Mouse (Mus musculus) olfactory bulb, adult 2 months (tissue): ENCODE data around the gene Pias4. TPM values are rescaled to one million over a fixed set of nuclear protein-coding genes. Genes with fewer than 3 reads are reported as not detected.

Experiments used
- H3K27ac ChIP-seq: fragments of 200-500 bp; 2 replicates; pipeline ENCODE4 v1.5.1; 2012; ENCODE audit warnings: low read depth, low read length; ENCODE audit not compliant: insufficient read depth
- H3K4me1 ChIP-seq: fragments of 200-500 bp; 2 replicates; pipeline ENCODE4 v1.6.1; 2012; ENCODE audit warnings: low read length; ENCODE audit not compliant: control insufficient read depth, insufficient read depth
- H3K4me3 ChIP-seq: fragments of 200-500 bp; 2 replicates; pipeline ENCODE4 v1.5.1; 2012; ENCODE audit warnings: mild to moderate bottlenecking, low read depth, low read length, moderate library complexity; ENCODE audit not compliant: insufficient read depth
- CTCF ChIP-seq: fragments of 200-500 bp; IDR thresholded peaks from 2 replicates; pipeline ENCODE4 v1.5.1; 2012; ENCODE audit warnings: low read depth, mild to moderate bottlenecking, low read length, moderate library complexity; ENCODE audit not compliant: insufficient read depth
- POLR2A ChIP-seq: fragments of 200-500 bp; IDR thresholded peaks from 2 replicates; pipeline ENCODE4 v1.6.1; 2012; ENCODE audit warnings: mild to moderate bottlenecking, low read depth, low read length, moderate library complexity; ENCODE audit not compliant: insufficient read depth
- WGBS: fragments of 180-500 bp; shearing (Covaris S2); methylation state at CpG from one replicate; pipeline ENCODE4 v1.1.7; 2018; 5-methylcytosine and 5-hydroxymethylcytosine counted together
- polyA plus RNA-seq: library from polyadenylated mRNA; stranded (reverse); fragments of >200 nt; gene quantifications from 2 replicates; pipeline ENCODE4 v1.2.4, GENCODE M21; 2012; ENCODE audit warnings: low replicate concordance; ENCODE audit not compliant: missing spikeins, insufficient read depth, insufficient read length

Pias4 gene
- polyA plus RNA-seq, 1 experiment, result not detected

DNA sequence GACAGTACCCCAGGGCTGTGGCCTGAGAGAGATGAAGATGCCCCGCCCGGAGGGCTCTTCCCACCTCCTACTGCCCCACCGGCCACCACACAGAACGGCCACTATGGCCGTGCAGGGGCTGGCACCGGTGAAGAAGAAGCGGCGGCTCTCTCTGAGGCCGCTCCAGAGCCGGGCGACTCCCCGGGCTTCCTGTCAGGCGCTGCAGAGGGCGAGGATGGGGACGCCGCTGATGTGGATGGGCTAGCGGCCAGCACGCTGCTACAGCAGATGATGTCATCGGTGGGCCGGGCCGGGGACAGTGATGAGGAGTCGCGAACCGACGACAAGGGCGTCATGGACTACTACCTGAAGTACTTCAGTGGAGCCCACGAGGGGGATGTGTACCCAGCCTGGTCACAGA, 23.1 kb downstream of the Pias4 start:
- Histone ChIP-seq H3K4me1 (peaks cover 71% of the 10 kb centered on the region), H3K4me3 (no peak overlapping the region), H3K27ac (no peak overlapping the region)
- no peak for TF ChIP-seq POLR2A
- no peak for TF ChIP-seq CTCF
- WGBS, result 84% methylated on average over 27 of the region's 27 CpGs

GRCm38 (mm10) chr10:81143845-81144437, 23.8 kb downstream of the Pias4 start:
- no peak overlapping the region for H3K27ac ChIP-seq
- H3K4me1 ChIP-seq, result peaks cover 78% of the 10 kb centered on the region
- TF ChIP-seq CTCF (no peak), POLR2A (no peak)
- whole genome bisulfite sequencing, result 94% methylated on average over 52 of the region's 52 CpGs
- H3K4me3 ChIP-seq, result no peak overlapping the region

DNA sequence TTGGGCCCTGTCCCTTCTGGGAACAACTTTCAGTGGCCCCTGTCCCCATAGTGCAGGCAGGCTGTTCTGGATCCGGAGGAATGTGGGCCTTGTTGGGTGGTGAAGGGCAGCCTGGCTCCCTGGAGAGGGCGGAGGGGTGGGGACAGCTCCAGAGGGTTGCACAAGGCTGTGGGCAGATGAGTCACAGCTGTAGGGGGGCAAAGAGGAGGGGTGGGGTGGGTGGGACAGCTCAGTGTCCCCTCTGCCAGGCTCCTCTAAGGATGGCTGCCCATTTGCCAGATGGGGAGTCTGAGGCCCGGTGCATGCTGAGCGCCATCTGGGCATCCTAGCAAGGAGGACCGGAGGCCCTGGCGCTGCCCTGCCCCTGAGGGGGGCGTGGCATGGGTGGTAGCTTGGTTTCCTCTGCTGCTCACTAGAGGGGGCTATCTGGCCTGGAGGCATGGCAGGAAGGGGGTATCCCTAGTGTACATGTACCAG, 24.5 kb downstream of the Pias4 start:
- Histone ChIP-seq H3K4me3 (no peak overlapping the region), H3K27ac (no peak overlapping the region), H3K4me1 (peaks cover 84% of the 10 kb centered on the region)
- 58% methylated on average over 7 of the region's 7 CpGs for whole genome bisulfite sequencing
- TF ChIP-seq CTCF (no peak), POLR2A (no peak)

DNA sequence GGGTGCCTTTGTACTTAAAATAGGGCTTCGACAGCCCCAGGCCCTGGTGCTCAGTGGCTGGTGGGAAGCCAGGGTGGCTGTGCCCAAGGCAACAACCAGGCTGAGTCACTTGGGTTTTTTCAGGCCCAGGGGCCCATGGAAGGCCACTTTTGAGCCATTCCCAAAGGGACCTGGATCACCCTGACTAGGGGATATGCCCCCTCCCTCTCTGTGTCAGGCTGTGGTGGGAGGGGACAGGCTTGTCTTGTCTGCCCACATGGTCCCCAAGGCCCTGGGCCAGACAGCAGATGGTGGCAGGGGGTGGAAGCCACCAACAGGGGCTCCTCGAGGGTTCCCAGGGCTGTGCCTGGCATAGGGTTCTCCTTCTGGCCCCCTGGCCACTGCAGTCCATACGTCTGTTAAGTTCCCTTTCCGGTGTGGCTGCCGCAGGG, 25.2 kb downstream of the Pias4 start:
- WGBS, result 37% methylated on average over 5 of the region's 5 CpGs
- H3K4me1 ChIP-seq, result peaks cover 84% of the 10 kb centered on the region
- no peak overlapping the region; the same call in 1 of the 2 replicates for H3K27ac ChIP-seq
- no peak overlapping the region for H3K4me3 ChIP-seq
- no peak for TF ChIP-seq POLR2A
- TF ChIP-seq CTCF, result no peak

- WGBS, result 76% methylated on average over 7 of the region's 7 CpGs
- TF ChIP-seq CTCF (no peak), POLR2A (no peak)
- Histone ChIP-seq H3K27ac (no peak overlapping the region; the same call in 1 of the 2 replicates), H3K4me1 (peaks cover 78% of the 10 kb centered on the region), H3K4me3 (no peak overlapping the region)
Measured at GRCm38 (mm10) chr10:81141455-81142210, 26.1 kb downstream of the Pias4 start.

DNA sequence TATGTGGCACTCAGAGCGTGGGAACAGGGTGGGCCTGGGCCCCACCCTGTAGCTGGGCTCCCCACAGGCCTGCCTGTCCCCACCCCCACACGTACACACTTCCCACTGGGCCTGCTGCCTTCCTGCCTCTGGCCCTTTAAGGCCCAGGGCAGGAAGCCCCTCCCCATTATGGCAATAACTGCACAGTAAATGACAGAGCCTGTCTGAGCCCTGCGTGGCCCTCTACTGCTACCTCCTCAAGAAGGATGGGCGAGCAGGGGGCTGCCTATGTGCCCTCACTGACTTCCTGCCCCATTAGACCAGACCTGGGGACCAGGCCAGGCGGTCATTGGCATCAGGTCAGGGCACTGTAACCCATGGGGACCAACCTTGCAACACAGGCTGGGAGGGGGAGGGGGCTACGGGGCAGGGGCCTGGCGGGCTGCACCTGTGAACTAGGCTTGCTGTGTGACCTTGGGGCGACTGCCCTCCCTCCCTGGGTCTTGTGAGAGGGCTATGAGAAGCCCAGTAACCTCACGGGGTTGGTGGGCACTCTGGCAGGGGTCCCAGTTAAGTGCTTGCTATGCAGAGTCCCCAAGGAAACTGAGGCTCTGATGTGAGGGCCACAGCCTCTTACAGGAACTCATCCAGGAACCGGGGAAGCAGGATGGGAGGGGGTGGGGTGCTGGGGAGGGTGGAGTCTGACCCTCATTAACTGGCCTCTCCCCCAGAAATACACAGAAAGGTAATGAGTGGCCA, 26.8 kb downstream of the Pias4 start:
- H3K27ac ChIP-seq, result no peak overlapping the region
- H3K4me3 ChIP-seq, result peak overlapping the region; percentile 16
- H3K4me1 ChIP-seq, result peaks cover 70% of the 10 kb centered on the region
- TF ChIP-seq CTCF, result no peak
- TF ChIP-seq POLR2A, result no peak
- WGBS, result 36% methylated on average over 10 of the region's 10 CpGs

- TF ChIP-seq POLR2A (no peak), CTCF (no peak)
- Histone ChIP-seq H3K27ac (no peak overlapping the region), H3K4me3 (0 out of 2 replicates have a peak overlapping the region, but pooled peaks have one; percentile 80), H3K4me1 (peaks cover 69% of the 10 kb centered on the region)
- WGBS, result 44% methylated on average over 8 of the region's 8 CpGs
Measured at GRCm38 (mm10) chr10:81140005-81140404, 27.7 kb downstream of the Pias4 start.

GRCm38 (mm10) chr10:81139529-81139846, 28.2 kb downstream of the Pias4 start:
- peak overlapping the region; percentile 54 for H3K27ac ChIP-seq
- WGBS, result 78% methylated on average over 4 of the region's 4 CpGs
- no peak for TF ChIP-seq CTCF
- no peak for TF ChIP-seq POLR2A
- H3K4me3 ChIP-seq, result peak overlapping the region; percentile 80; the same call in 1 of the 2 replicates
- H3K4me1 ChIP-seq, result peaks cover 67% of the 10 kb centered on the region
